Mouse (Mus musculus) megakaryocyte, adult 5-6 weeks (primary cell): Measurements from ENCODE around the gene Hdac7. TPM values are rescaled to one million over a fixed set of nuclear protein-coding genes. Genes with fewer than 3 reads are reported as not detected.

Source experiments
- ATAC-seq: 2 replicates; pipeline ENCODE4 v1.8.0; 2016; ENCODE audit warnings: mild to moderate bottlenecking, inconsistent platforms; ENCODE audit not compliant: poor library complexity, severe bottlenecking
- total RNA-seq, 2 experiments: library from RNA; stranded (forward) in 1 of 2; stranded (reverse) in 1 of 2; fragments of 153-499, 151-499 nt in 1 of 2; fragments of 221-1000, 200-1000 nt in 1 of 2; gene quantifications; 2 replicates each; pipeline versions ENCODE4 v1.2.3 to v1.2.4; 2015 to 2017

Hdac7 gene
- total RNA-seq, 2 experiments from 2014 or later, result 5.7 to 15.6 TPM

DNA sequence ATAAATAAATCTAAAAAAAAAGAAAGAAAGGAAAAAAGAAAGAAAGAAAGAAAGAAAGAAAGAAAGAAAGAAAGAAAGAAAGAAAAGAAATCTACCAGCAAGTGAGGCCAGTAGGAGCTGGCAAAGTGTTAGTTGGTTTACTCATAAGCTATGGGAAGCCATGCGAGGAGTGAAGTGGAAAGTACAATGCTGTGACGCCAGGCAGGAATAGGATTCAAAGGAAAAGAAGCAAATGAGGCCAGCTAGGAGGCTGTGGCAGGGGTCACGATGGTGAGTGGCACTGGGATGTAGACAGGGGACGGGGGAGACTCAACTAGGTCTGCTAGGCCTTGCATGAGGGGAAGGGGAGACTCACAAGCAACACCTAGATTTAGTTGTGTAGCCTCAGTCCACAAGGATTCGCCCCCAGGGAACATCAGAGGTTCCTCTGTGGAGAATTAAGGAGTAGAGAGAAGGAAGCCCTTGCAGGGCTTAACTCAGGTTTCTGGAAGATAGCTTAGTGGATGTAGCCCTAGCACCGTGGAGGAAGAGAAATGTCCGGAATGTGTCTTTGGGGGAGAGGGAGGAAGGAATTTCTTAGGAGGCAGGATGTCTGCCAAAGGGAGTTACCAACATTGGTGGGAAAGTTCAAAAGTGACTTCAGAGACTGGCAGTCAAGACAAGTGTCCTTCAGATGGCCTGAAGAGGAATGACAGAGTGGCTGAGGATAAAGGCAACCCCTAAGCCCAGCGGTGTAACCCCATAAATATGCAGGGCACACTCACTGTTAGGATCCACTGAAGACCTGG lies 65.8 kb downstream of the Hdac7 start, which contains the start of gene Slc48a1:
TSS of gene Slc48a1 (plus strand) at position 210 of the 788 bp plus-strand sequence.
- no peak for ATAC-seq

DNA sequence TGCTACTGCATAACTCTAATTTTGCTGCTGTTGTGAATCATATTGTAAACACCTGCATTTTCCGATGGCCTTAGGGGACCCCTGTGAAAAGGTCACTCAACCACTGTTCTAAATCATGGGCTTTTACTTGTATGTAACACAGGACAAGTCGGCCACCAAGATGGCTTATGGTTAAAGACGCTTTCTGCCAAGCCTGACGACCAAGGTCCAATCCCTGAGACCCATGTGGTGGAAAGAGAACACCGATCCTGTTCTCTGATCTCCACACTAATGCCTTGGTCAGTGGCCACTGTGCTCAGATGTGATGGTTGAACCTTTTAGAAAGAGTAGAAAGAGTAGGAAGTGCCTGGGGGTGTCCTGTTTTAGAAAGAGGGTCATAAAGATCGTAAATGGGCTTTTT lies 67.4 kb downstream of the Hdac7 start:
- ATAC-seq, result no peak

DNA sequence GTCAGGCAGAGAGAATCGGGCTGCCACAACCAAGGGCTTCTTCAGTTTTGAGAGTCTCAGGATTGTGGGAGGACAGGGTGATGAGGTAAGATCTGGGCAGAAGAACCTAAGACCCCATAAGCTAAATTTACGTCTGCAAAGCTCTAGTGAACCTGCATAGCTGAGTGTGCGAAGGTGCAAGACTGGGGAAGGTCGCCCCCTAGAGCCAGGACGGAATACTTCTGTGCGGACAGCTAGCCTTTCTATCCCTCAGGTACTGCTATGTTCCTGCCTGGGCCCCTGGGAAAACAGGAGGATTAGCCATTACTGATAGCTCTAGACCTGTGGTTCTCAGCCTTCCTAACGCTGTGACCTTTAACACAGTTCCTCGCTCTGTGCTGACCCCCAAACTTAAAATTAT lies 67.8 kb downstream of the Hdac7 start:
- ATAC-seq, result peak; percentile 74

DNA sequence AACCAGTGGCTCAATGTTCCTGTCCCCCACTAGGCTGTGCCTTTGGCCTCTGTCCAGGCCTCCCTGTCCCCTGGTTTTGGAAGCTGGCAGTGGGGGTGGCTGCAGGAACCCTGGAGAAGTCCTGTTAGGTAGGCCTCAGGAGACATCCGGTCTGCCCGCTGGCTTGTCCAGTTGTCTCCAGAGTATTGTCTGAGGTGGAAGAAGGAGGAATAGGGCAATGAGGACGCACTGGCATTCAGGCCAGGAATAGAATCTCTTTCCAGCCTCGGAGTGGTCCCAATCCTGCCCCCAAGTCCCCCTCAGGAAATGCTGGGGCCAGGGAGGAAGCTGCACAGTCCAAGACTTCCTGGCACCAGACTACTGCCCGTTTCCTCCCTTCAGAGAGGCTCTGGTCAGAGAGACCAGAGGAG lies 70.3 kb downstream of the Hdac7 start:
- ATAC-seq, result no peak; the same call in 1 of the 2 replicates

DNA sequence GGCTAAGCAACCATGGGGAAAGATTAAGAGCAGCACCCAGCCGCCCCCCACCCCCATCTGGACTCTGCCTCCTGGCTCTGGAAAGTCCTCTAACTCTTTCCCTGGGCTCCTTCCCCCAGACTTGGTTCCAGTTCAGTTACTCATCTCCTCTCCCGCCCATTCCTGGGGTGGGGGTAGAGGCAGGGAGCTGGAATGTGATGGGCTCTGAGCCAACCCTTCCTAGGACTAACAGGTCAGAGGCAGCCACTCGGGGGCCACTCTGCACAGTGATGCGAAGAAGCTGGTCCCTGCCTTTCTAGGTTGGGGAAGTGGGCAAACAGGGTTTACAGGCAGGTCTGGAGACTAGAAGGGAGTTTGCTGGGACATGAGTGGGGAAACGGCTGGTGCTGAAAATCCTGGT lies 71.2 kb downstream of the Hdac7 start:
- no peak for ATAC-seq

DNA sequence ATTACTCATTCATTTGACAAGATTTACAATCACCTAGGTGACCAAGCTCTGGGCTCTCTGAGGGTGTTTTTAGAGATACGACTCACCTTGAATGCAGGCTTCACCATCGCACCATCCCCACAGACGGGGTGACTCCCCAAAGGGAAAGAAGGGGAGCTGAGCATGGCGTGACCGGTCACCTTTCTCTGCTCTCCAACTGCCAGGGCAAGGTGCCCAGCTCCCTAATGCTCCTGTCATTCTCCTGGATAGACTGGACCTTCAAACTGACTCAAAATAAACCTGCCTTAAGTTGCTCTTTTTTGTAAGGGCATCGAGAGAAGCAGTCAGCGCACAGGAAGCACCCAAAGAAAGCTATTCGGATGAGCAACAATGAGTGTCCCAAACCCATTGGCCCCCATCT lies 74.0 kb downstream of the Hdac7 start:
- ATAC-seq, result no peak

DNA sequence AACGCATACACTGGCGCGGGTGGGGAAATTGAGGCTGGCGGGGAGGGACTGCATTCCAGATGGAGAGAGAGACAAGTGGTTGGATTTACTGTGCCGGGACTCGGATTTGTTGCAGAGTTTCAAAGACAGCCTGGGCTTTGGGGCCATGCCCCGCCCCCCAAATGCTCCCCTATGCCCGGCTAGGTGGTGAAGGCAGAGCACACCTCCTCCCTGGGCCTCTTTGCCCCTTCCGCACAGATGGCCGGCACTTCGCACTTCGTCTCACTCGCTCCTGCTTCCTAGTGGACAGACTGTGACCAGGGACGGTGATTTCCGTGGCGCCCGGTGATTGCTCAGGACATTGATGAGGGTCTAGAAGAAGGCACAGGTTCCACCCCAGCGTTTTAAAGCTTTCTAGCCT lies 76.1 kb downstream of the Hdac7 start:
- ATAC-seq, result peak; percentile 61

DNA sequence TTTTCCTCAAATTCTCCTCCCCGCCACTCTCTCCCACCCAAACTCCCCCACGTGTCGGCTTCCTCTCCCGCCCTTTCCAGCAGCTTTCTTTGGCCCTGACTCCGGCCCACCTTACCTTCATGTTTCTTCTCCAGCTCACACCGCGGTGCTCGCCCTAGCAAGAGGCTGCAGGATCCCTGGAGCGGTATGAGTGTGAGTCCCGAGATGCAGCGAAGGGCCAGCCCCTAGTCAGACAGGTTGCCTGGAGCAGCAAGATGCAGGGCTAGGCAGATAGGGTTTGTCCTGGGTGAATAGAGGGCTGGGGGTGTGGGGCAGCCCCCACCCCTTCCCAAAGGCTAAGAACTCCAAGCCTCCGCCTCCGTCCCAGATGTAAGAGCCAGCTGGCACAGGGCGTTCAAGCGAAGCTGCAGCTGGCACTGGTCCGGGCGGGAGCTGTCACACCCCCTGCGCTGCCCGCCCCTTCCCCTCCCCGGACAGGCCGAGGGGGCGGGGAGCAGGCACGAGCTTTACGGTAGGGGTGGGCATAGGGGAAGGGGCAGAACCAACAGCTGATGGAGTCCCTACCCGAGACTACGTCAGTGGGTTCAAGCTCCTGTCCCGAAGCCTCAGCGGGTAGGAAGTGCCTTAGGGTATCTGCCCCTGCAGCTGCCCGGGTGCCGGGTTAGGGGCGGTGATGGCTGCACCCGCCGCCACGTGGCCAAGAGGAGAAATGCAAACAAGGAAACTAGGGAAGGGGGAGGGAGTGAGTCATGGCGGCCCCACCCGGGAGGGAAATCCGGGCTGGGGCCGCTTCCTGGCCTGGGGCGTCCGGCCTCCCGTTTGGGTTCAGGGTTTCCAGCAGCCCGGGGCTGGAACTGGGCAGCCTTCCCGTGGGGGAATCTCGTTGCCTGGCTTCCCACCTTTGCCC lies 76.8 kb downstream of the Hdac7 start, which contains the start of gene Rapgef3:
TSS of gene Rapgef3 (minus strand) at position 693 of the 907 bp plus-strand sequence.
- peak; percentile 94 for ATAC-seq

DNA sequence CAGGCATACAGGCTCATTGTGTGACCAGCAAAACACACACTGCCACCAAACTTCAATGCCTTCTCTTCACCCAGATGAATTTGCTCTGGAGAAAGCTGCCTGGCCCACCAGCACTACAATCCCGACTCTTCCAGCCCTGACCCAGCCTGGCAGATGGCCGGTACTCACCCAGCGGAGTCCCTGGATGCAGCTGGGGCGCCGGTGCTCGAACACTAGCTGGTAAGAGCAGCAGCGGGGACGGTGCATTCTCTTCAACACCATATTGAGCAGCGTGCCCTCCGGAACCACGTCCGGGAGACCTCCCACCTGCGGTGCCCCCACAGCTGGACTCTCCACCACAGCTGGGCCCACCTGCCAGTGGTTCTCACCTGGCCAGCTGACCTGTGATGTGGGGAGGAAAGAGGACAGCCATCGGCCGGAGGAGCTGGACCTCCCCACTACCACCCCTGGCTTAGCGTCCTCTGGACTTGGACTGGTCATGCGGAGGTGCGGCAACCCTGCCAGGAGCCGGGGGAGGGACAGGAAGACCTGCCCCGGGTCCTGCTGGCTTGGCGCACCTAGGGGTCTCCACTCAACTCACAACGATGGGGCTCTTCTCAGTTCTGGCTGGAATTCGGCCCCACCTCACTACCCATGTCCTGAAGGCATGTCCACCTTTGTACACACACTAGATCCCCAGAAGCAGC lies 77.6 kb downstream of the Hdac7 start:
- no peak for ATAC-seq

DNA sequence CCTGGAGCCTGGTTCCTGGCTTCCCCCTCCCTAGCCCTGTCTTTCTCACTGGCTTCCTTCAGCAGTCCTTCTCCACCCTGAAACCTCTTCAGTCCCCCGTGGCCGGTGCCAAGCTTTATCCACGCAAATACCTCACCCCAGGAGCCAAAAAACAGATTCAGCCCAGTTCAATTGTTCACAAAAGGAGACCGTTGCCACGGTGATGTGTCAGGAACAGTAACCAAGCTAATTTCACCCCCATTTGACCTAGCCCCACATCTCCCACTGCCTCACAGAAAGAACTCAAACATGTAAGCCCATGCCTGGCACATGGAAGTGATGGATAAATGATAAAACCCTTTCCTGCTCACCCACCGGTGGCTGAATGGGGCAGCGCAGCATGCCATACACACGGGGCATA lies 78.1 kb downstream of the Hdac7 start:
- no peak for ATAC-seq

DNA sequence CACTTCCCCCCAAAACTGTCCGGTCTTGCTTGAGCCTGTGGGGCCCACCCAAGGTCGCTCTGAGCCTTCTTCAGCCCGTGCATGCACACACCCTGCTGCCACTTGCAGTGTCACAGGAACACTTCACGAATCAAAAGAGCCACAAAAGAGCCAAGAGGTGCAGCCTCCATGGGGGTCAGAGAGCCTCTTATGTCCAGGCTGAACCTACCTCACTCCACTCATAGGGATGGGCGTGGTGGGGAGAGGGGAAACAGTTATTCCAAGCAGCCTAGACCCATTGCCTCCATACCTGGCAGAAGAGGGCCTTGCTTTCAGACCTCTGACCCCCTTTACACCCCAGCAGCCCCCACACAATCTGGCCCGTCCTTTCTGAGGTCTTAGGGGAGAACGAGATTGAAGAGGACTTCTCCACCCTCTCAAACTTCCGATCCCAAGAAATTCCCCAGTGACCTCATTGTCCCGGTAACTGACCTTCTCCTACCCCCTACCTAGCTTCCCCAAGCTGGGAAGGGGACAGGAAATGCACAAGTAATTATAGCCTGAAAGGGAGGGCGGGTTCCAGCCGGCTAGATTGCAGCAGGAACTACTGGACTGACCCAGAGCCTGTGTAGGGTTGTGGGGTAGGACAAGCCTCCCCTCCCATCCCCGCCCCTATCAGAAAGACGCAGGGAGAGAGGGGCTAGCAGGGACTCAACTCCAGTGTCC lies 79.1 kb downstream of the Hdac7 start:
- no peak for ATAC-seq

DNA sequence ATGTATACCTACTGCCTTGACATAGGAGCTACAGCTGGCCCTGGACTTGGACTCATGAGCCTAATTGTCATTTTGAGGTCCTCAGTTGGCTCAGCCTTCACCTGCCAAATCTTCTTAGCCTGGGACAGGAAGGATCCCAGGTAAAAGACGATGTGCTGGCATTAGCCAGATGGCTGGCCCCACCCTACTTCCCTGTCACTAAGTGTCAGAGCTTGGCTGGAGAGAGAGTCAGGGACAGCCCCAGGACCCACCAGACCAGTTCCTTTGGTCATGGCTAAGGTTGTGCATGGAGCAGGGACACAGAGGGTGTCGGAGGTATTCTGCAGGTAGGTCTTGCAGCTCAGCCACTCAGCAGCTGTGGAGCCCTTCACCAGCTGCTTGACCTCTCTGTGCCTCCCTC lies 79.8 kb downstream of the Hdac7 start:
- no peak for ATAC-seq

DNA sequence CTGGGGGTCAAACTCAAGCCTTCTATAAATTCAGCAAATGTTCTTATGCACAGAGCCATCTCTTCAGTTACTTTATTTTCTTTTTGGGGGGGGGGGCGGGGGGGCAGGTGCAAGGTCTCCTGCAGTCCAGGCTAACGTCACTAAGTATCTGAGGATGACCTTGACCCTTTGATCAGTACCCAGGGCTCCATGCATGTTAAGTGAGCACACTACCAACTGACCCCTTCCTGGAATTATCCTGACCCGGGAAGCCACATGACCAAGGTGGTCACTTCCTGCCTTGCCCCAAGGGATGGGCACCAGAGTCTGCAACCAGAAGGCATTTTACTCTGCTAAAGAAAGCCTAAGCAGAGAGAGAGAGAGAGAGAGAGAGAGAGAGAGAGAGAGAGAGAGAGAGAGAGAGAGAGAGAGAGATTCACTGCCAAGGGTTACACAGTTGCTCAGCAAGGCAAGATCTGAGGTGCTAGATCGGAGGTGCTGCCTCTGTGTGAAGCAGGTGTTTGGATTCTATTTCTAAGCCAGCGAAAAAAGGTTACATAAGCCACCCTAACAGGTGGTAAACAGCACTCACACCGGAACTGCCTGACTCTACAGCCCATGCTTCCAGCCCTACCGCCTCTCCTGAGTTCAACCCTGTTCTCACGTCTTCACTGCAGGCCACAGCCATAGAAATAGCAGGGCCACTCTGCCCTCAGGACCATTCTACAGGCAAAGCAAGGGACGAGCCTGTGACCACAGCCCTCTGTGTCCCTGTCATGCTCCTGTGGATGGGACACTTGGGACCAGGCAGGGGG lies 80.8 kb downstream of the Hdac7 start:
- no peak for ATAC-seq

DNA sequence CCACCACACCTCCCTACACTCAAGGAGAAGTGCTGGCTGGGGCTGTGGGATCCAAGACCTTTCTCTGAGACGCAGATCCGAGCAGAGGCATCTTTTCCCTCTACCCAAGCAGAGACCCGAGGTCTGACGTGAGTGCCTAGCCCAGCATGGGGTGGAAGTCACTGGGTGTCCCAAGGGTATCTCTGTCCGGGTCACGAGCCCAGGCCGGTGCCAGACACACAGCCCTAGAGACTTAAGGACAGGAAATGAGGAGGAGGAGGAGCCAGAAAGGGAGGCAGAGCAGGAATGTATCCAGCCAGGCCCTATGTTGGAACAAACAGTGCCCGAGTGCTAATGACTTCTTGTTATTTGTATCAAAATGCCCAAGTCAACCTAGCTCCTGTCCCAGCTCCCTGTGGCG lies 81.6 kb downstream of the Hdac7 start:
- ATAC-seq, result no peak

DNA sequence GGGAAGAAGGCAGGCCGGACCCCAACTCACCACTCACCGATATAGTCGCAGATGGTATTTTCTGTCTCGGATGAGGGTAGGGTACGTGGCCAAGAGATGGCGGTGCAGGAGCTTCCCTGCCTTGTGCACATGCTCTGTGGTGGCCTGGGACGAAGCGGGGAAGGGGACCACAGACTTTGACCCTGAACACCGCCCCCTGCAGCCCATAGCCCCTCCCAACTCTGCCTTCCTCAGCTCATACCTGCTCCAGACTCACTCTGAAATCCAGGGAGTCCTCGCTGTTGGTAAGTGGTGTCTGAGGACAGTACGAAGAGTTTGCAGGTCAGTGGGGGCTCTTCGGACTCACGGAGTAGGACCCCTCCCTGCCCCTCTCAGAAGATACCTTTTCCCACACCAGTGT lies 82.9 kb downstream of the Hdac7 start:
- ATAC-seq, result no peak

DNA sequence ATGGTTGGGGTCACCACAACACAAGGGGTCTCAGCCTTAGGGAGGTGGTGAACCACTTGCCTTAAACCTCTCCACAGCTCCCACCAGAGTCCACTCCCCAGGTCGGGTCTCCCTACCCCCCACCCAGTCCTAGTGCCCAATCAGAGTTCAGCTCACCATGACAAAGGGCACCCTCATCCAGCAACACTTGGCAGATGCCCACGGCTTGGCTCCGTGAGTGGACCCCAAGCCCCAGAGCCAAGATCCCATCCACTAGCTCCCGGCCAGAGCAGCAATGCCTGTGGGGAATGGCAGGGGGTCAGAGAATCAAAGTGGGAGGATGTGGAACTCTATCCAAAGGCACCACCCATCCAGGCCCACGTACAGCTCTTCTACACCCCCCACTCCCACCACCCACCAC lies 83.3 kb downstream of the Hdac7 start:
- no peak for ATAC-seq

DNA sequence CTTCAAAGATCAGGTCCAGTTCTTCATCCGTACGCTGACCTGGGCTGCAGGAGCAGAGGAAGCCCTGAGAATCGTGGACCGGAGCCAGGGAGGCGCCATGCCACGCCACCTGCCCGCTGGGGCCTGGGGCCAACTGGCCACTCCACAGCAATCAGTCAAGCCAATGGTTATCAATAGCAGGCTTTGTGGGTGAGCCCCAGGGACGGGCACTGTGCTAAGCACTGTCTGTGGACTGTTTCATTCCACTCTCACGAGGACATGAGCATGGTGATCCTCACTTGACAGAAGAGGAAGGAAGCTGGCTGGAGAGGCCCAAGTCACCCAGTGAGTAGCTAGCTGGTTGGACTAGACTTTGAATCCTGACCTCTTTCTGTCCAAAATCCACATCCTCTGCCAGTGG lies 84.3 kb downstream of the Hdac7 start:
- ATAC-seq, result no peak

DNA sequence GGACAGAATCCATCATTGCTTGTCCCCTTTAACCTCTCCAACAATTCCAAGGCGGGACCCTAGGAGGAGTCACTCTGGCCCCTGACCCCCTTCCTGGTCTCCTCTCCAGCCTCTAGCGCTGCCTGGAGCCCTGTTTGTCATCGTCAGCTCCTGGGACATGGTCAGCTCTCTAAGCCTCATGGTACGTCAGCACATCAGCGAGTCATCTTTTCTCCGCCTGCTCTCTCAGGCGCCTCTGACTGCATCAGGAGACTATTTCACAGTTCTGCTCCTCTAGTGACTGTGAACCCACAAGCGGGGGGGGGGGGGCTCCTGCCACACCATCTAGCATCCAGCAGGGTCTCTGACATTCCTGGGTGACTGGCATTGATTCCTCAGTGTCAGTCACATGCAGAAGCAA lies 88.9 kb downstream of the Hdac7 start:
- ATAC-seq, result no peak

DNA sequence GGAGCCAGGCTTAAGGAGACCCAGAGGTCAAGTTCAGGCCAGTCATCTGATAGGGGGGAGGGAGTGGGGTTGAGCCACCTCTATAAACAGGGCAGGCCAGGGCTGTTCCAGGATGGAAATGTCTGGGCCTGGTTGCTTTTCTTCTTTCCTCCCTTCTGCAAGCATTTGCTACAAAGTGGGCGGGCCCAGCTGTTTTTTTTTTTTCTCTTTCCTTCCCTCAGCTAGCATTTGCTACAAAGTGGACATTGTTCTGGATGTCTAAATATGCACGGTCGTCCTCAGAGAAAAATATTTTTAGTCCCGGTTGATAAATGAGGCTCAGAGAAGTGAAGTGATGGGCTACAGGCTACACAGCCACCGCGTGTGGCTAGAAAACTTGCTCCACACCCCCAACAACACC lies 89.8 kb downstream of the Hdac7 start:
- no peak for ATAC-seq

DNA sequence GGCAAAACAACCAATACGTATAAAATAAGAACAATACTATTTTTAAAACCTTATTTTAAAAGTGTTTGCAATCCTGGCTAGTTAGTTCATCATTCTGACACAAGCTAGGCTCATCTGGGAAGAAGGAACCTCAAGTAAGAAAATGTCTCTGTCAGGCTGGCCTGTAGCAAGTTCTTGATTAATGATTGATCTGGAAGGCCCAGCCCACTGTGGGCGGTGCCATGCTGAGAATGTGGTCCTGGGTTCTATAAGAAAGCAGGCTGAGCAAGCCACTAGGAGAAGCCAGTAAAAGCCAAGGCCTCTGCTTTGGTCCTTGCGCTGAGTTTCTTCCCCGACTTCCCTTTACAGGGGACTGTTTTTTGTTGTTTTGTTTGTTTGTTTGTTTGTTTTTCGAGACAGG lies 91.8 kb downstream of the Hdac7 start:
- ATAC-seq, result no peak
